Mouse (Mus musculus): ENCODE results near the gene Pnp2. TPM values are rescaled to one million over a fixed set of nuclear protein-coding genes. Genes with fewer than 3 reads are reported as not detected.

The Pnp2 gene
- polyA plus RNA-seq (2012; rRNA removed) = 0.14 TPM in 1 of 2 replicates, not detected in the other

GRCm38 (mm10) chr14:50955942-50956508, at the start of gene Pnp2:
Pnp2 (plus strand) TSS chr14:50955992.

DNA sequence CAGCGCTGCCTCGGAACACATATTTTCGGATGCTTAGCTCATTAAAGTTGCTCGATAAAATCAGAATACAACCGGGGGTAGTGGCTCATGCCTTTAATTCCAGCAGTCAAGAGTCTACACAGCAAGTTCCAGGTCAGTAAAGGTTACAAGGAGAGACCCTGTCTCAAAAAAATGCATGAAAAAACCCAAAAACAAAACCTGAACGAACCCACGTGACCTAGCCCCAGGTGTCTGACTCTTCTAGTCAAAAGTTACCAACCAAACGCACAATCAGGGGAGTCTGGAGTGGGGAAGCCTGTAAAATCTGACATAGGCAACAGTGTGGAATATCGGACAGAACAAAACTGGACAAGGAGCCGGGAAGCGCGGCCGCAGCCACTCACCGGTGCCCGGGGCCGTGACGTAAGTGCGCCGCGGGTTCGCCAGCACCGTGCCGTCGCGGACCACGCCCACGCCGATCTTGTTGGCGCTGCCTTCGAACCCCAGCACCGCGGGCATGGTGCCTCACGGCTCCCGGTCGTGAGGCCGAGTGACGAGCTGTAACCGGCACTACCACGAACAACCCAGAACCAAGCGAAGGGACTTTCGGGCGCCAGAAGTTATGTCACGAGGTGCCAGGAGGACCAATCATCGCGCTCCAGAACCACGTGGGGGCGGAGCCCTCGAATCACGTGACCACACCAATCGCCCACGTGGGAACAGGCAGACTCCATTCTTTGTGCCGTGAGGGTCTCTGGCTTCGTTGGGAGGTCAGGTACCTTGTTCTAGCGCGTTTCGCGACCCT, 31.3 kb upstream of the Pnp2 start, which contains the start of the genes Osgep and Apex1:
Gene Osgep, minus strand, starts transcription at position 613 of the 784 bp plus-strand sequence.
Gene Apex1, plus strand, starts transcription at position 688 of the 784 bp plus-strand sequence.

GRCm38 (mm10) chr14:50930754-50931492, 24.9 kb upstream of the Pnp2 start, which contains the start of the genes Pip4p1 and Pnp:
Pip4p1 (minus strand) TSS chr14:50930856.
Pnp (plus strand) TSS chr14:50931082.

DNA sequence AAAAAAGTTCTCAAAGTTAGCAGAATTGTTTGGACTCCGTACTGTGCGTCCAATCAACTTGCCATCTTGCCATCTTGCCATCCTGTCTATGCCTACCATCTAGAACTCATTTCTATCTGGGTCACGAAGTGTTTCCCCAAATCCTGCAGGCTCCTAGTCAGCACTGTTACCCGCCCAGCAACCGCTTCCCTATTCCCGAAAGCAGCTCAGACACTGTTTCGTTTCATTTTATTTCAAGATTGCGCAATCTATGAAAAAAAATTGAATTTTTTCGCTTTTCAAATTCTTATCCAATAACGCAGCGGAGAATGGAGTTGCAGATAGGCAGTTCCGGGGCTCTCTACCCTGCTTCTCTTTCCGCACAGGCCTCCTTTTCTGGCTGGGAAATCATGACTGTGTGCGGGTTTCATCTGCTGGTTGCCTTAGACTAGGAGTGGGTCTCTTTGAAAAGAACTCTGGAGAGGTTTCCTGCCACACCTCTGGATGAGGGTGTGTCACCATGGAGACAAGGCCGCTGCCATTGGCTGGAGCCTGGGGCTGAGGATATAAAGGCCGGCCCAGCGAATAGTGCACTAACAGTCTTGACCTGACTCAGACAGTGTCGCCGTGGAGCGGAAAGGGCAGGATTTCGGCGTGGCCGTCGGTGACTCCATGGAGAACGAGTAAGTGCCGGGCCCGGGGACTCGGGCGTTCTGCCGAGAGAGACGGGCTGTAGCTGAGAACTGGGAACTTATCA, 11.7 kb upstream of the Pnp2 start, which contains the start of gene Gm49342:
Gene Gm49342, plus strand, starts transcription at position 586 of the 736 bp plus-strand sequence.

DNA sequence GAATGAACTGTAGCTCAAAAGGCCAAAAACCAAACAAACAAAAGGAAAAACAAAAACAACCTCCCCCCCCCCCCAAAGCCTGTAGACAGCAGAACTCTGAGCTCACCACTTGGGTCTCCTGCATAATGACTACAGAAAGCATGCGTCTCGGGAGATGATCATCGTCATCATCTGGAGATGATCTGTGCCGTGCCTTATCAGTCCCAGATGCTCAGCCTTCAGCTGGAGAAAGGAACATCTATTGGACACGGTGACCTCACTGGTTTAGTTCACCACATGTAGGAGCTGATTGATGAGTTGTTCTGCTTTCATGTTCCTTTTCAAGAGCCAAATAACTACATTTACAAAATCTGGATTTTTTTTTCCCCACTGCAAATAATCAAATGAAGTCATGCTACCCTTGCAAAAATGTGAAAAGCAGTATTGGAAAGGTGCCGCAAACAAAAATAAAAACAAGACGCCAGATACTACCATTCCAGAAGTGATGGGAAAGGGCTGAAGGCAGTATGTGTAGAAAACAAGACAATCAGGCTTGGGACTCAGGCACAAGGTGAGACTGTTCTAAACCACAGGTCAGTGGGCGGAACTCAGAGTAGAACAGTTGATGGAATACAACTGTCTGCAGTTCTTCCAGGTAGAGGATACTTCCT, 51.5 kb downstream of the Pnp2 start, which contains the start of gene Rnase10:
Gene Rnase10, plus strand, starts transcription at position 600 of the 650 bp plus-strand sequence.

Other genes starting within 250 kb of the Pnp2 start
- gene Olfr748, start 248.6 kb upstream of the Pnp2 start, polyA plus RNA-seq (2012; rRNA removed) = not detected in 2 replicates
- not detected in 2 replicates for gene Olfr749, start 210.9 kb upstream of the Pnp2 start, polyA plus RNA-seq (2012; rRNA removed)
- 5.8 and 6.4 TPM in 2 replicates for gene Ttc5, start 170.5 kb upstream of the Pnp2 start, polyA plus RNA-seq (2012; rRNA removed)
- not detected in 2 replicates for gene Ccnb1ip1, start 148.3 kb upstream of the Pnp2 start, polyA plus RNA-seq (2012; rRNA removed)
- 1.1 and 1.7 TPM in 2 replicates for gene Parp2, start 148.2 kb upstream of the Pnp2 start, polyA plus RNA-seq (2012; rRNA removed)
- 7.6 and 10.3 TPM in 2 replicates for gene Tep1, start 85.4 kb upstream of the Pnp2 start, polyA plus RNA-seq (2012; rRNA removed)
- 0.65 and 0.79 TPM in 2 replicates for gene Klhl33, start 58.5 kb upstream of the Pnp2 start, polyA plus RNA-seq (2012; rRNA removed)
- 37.8 and 96.3 TPM in 2 replicates for gene Osgep, start 31.1 kb upstream of the Pnp2 start, polyA plus RNA-seq (2012; rRNA removed)
- 7.8 and 10.9 TPM in 2 replicates for gene Apex1, start 31.0 kb upstream of the Pnp2 start, polyA plus RNA-seq (2012; rRNA removed)
- gene Pip4p1, start 25.1 kb upstream of the Pnp2 start, polyA plus RNA-seq (2012; rRNA removed) = 27.9 and 42.4 TPM in 2 replicates
- 6.5 and 7.3 TPM in 2 replicates for gene Pnp, start 24.9 kb upstream of the Pnp2 start, polyA plus RNA-seq (2012; rRNA removed)
- gene Gm49342, start 11.5 kb upstream of the Pnp2 start, polyA plus RNA-seq (2012; rRNA removed) = not detected in 2 replicates
- 0.40 TPM in 1 of 2 replicates, not detected in the other for gene Rnase10, start 51.8 kb downstream of the Pnp2 start, polyA plus RNA-seq (2012; rRNA removed)
- 0.19 TPM in 1 of 2 replicates, not detected in the other for gene Rnase9, start 85.9 kb downstream of the Pnp2 start, polyA plus RNA-seq (2012; rRNA removed)
- not detected in 2 replicates for gene Rnase11, start 94.2 kb downstream of the Pnp2 start, polyA plus RNA-seq (2012; rRNA removed)
- 0.28 TPM in 1 of 2 replicates, not detected in the other for gene Rnase12, start 101.7 kb downstream of the Pnp2 start, polyA plus RNA-seq (2012; rRNA removed)
- not detected in 2 replicates for gene Olfr750, start 118.4 kb downstream of the Pnp2 start, polyA plus RNA-seq (2012; rRNA removed)
- 79.4 and 84.2 TPM in 2 replicates for gene Rnase4, start 135.1 kb downstream of the Pnp2 start, polyA plus RNA-seq (2012; rRNA removed)
- 19.2 and 19.3 TPM in 2 replicates for gene Ang, start 135.2 kb downstream of the Pnp2 start, polyA plus RNA-seq (2012; rRNA removed)
- gene Eddm3b, start 158.4 kb downstream of the Pnp2 start, polyA plus RNA-seq (2012; rRNA removed) = 0.06 TPM in 1 of 2 replicates, not detected in the other
- gene Rnase6, start 167.9 kb downstream of the Pnp2 start, polyA plus RNA-seq (2012; rRNA removed) = 0.44 and 1.2 TPM in 2 replicates
- gene Rnase1, start 190.8 kb downstream of the Pnp2 start, polyA plus RNA-seq (2012; rRNA removed) = 13.9 and 17.8 TPM in 2 replicates
- 0.10 and 0.35 TPM in 2 replicates for gene Rnase2b, start 206.3 kb downstream of the Pnp2 start, polyA plus RNA-seq (2012; rRNA removed)
- gene Ang2, start 243.2 kb downstream of the Pnp2 start, polyA plus RNA-seq (2012; rRNA removed) = not detected in 2 replicates
- gene Ear14, start 247.4 kb downstream of the Pnp2 start, polyA plus RNA-seq (2012; rRNA removed) = not detected in 2 replicates

All from stomach, adult 2 months (tissue).